Mouse (Mus musculus) stomach, postnatal 0 days (tissue): ENCODE data around the gene Spata31d1c. TPM values are rescaled to one million over a fixed set of nuclear protein-coding genes. Genes with fewer than 3 reads are reported as not detected.
A peak's percentile ranks its signal among the peaks of the same experiment; 100 is the strongest.

ENCODE experiments used
- ATAC-seq: fragments of 200-750 bp; cut with Nextera tagmentation; 2 replicates; pipeline ENCODE4 v1.8.0; 2017; ENCODE audit not compliant: low FRiP score, low TSS enrichment
- DNase-seq: peaks from one replicate; pipeline ENCODE4 v3.0.0-alpha.2; 2016; ENCODE audit warnings: low spot score
- H3K27ac ChIP-seq: fragments of 300-500 bp; sonication (generic); replicated peaks from 2 replicates; pipeline ENCODE4 v1.5.1; 2014; ENCODE audit warnings: mild to moderate bottlenecking, control low read depth
- H3K27me3 ChIP-seq: fragments of 300-500 bp; sonication (generic); 2 replicates; pipeline ENCODE4 v1.6.1; 2014; ENCODE audit warnings: low read length; ENCODE audit not compliant: control insufficient read depth, insufficient read depth
- H3K36me3 ChIP-seq: fragments of 300-500 bp; sonication (generic); 2 replicates; pipeline ENCODE4 v1.6.1; 2014; ENCODE audit warnings: low read length, mixed read lengths; ENCODE audit not compliant: control insufficient read depth, insufficient read depth
- H3K4me1 ChIP-seq: fragments of 300-500 bp; sonication (generic); replicated peaks from 2 replicates; pipeline ENCODE4 v1.6.1; 2014; ENCODE audit warnings: antibody characterized with exemption; ENCODE audit not compliant: control insufficient read depth, insufficient read depth
- H3K4me2 ChIP-seq: fragments of 300-500 bp; sonication (generic); replicated peaks from 2 replicates; pipeline ENCODE4 v1.6.1; 2014; ENCODE audit warnings: low read depth, mild to moderate bottlenecking, control low read depth, moderate library complexity
- H3K4me3 ChIP-seq: fragments of 300-500 bp; sonication (generic); 2 replicates; pipeline ENCODE4 v1.5.1; 2014; ENCODE audit warnings: low read depth, low read length, control low read depth
- H3K9ac ChIP-seq: fragments of 300-500 bp; sonication (generic); 2 replicates; pipeline ENCODE4 v1.6.1; 2014; ENCODE audit warnings: mild to moderate bottlenecking, low read length, control low read depth, mixed read lengths
- H3K9me3 ChIP-seq: fragments of 300-500 bp; sonication (generic); 2 replicates; pipeline ENCODE4 v1.6.1; 2016; ENCODE audit warnings: low read length; ENCODE audit not compliant: control insufficient read depth
- CTCF ChIP-seq: IDR thresholded peaks from 2 replicates; pipeline ENCODE4 v1.5.1; 2016; ENCODE audit warnings: antibody characterized with exemption, low read depth, mild to moderate bottlenecking, moderate library complexity
- EP300 ChIP-seq: optimal IDR thresholded peaks from 2 replicates; pipeline ENCODE3; 2016; ENCODE audit warnings: antibody characterized with exemption
- WGBS: fragments of 180-500 bp; shearing (Covaris S2); extraction: QIAGEN DNeasy Blood & Tissue Kit; methylation state at CpG from one replicate; pipeline ENCODE4 v1.1.7; 2014; 5-methylcytosine and 5-hydroxymethylcytosine counted together
- polyA plus RNA-seq: library from polyadenylated mRNA; unstranded; fragments of >200 nt; fragmentation: Nextera tagmentation; extraction: Ambion mirVana; gene quantifications from 2 replicates; pipeline ENCODE4 v1.2.1, GENCODE M21; 2015

Spata31d1c gene
- polyA plus RNA-seq, 1 experiment from 2014 or later = not detected

DNA sequence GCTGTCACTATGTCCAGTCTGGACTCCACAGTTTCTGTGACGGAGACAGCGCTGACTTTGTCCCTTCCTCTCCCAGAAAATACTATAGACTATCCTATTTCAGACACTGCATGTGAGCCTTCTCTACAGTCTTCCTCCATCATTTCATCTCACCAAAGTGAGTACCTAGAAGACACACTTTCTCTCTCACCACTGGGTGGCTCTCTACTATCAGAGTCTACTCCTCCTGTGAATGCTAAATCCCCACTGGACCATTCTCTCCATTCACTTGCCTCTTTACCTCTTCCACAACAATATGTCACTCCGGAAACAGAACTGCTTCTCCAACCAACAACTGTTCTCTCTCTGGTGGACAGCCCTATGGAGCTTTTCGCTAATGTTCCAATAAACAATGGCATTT is 2.2 kb downstream of the Spata31d1c start:
- WGBS = 63% methylated on average over 4 of the region's 4 CpGs
- TF ChIP-seq EP300 (no peak), CTCF (peak; percentile 47)
- ATAC-seq (no peak), DNase-seq (no peak)
- no peak overlapping the region for H3K4me3 ChIP-seq
- H3K9me3 ChIP-seq = no peaks in the 10 kb centered on the region
- no peak overlapping the region for H3K9ac ChIP-seq
- H3K4me1 ChIP-seq = no peaks in the 10 kb centered on the region
- no peaks in the 10 kb centered on the region for H3K27me3 ChIP-seq
- H3K36me3 ChIP-seq = no peaks in the 10 kb centered on the region
- H3K27ac ChIP-seq = no peak overlapping the region
- H3K4me2 ChIP-seq = no peak overlapping the region

- 86% methylated on average over 9 of the region's 9 CpGs for WGBS
- Histone ChIP-seq H3K4me3 (no peak within 1 kb of the TSS), H3K9me3 (no peaks in the 10 kb centered on the region), H3K27ac (no peak within 1 kb of the TSS), H3K4me1 (no peaks in the 10 kb centered on the region), H3K27me3 (no peaks in the 10 kb centered on the region), H3K4me2 (no peak within 1 kb of the TSS), H3K9ac (no peak within 1 kb of the TSS), H3K36me3 (no peaks in the 10 kb centered on the region)
- TF ChIP-seq EP300 (no peak), CTCF (no peak)
- ATAC-seq = no peak
- no peak for DNase-seq
Measured at GRCm38 (mm10) chr13:65052660-65053059, 19.8 kb downstream of the Spata31d1c start, which contains the start of gene Prss47. Gene Prss47, minus strand, starts transcription at chr13:65052760.

DNA sequence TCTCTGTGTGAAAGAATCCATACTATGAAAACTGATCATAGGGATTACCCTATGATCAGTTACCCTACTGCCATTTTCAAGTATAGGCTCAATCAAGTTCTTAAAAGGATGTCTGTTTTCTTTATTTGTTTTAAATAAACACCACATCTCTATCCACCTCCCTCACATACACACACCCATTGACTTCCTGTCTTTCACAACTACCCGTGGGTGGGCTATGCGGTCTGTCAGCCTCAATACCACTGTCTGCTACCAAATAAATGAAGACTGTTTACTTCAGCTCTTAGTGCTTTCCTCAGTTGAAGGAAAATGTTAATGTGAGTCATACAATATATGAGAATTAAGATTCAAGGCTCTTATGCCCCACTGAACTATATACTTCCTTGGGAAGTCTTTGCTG is 37.1 kb downstream of the Spata31d1c start:
- Histone ChIP-seq H3K9me3 (no peaks in the 10 kb centered on the region), H3K4me2 (no peak overlapping the region), H3K4me3 (no peak overlapping the region), H3K27me3 (no peaks in the 10 kb centered on the region), H3K9ac (no peak overlapping the region), H3K4me1 (no peaks in the 10 kb centered on the region), H3K36me3 (peaks cover 7% of the 10 kb centered on the region), H3K27ac (no peak overlapping the region)
- ATAC-seq (no peak), DNase-seq (no peak)
- WGBS = 84% methylated on average over 2 of the region's 2 CpGs
- TF ChIP-seq EP300 (no peak), CTCF (no peak)

Other genes starting within 250 kb of the Spata31d1c start
- 0.29 TPM in 2 replicates for gene Cntnap3, start 129.1 kb upstream of the Spata31d1c start, polyA plus RNA-seq
- gene Spata31, start 115.7 kb upstream of the Spata31d1c start, polyA plus RNA-seq = not detected in 2 replicates
- gene Prss47, start 19.7 kb downstream of the Spata31d1c start, polyA plus RNA-seq = not detected in 2 replicates
- 36.6 TPM in 2 replicates for gene Mfsd14b, start 79.9 kb downstream of the Spata31d1c start, polyA plus RNA-seq
- gene Olfr465-ps1, start 105.0 kb downstream of the Spata31d1c start, polyA plus RNA-seq = 0.12 TPM in 1 of 2 replicates, not detected in the other
- gene Olfr466, start 117.2 kb downstream of the Spata31d1c start, polyA plus RNA-seq = 0.04 TPM in 1 of 2 replicates, not detected in the other
- not detected in 2 replicates for gene Nlrp4f, start 172.9 kb downstream of the Spata31d1c start, polyA plus RNA-seq
- not detected in 2 replicates for gene Gm10775, start 226.5 kb downstream of the Spata31d1c start, polyA plus RNA-seq
- gene Zfp369, start 245.8 kb downstream of the Spata31d1c start, polyA plus RNA-seq = 3.9 and 4.6 TPM in 2 replicates